Mouse (Mus musculus) embryonic facial prominence, embryonic 10.5 days (tissue): ENCODE data around the gene Stx11. TPM values are rescaled to one million over a fixed set of nuclear protein-coding genes. Genes with fewer than 3 reads are reported as not detected.

Source experiments
- DNase-seq: peaks from one replicate; pipeline ENCODE4 v3.0.0-alpha.2; 2017; ENCODE audit warnings: low spot score
- H3K27ac ChIP-seq: fragments of 300-500 bp; sonication (generic); replicated peaks from 2 replicates; pipeline ENCODE4 v1.5.1; 2016; ENCODE audit warnings: mild to moderate bottlenecking
- H3K27me3 ChIP-seq: fragments of 300-500 bp; sonication (generic); replicated peaks from 2 replicates; pipeline ENCODE4 v1.6.1; 2016; ENCODE audit warnings: low read depth, mild to moderate bottlenecking; ENCODE audit not compliant: poor library complexity, severe bottlenecking
- H3K36me3 ChIP-seq: fragments of 300-500 bp; sonication (generic); replicated peaks from 2 replicates; pipeline ENCODE4 v1.6.1; 2016; ENCODE audit warnings: mild to moderate bottlenecking, moderate library complexity
- H3K4me1 ChIP-seq: fragments of 300-500 bp; sonication (generic); 2 replicates; pipeline ENCODE4 v1.6.1; 2016
- H3K4me3 ChIP-seq: fragments of 300-500 bp; sonication (generic); 2 replicates; pipeline ENCODE4 v1.5.1; 2016; ENCODE audit warnings: mild to moderate bottlenecking, moderate library complexity
- H3K9me3 ChIP-seq: fragments of 300-500 bp; sonication (generic); 2 replicates; pipeline ENCODE4 v1.6.1; 2016; ENCODE audit warnings: mild to moderate bottlenecking
- whole genome bisulfite sequencing: fragments of 180-500 bp; shearing (Covaris S2); methylation state at CpG from one replicate; pipeline ENCODE4 v1.1.7; 2016; 5-methylcytosine and 5-hydroxymethylcytosine counted together
- polyA plus RNA-seq: library from polyadenylated mRNA; unstranded; fragments of >200 nt; fragmentation: Nextera tagmentation; extraction: Ambion mirVana; gene quantifications from 2 replicates; pipeline ENCODE4 v1.2.1, GENCODE M21; 2016

Stx11 gene
- polyA plus RNA-seq, 1 experiment from 2014 or later: 1.0 TPM

DNA sequence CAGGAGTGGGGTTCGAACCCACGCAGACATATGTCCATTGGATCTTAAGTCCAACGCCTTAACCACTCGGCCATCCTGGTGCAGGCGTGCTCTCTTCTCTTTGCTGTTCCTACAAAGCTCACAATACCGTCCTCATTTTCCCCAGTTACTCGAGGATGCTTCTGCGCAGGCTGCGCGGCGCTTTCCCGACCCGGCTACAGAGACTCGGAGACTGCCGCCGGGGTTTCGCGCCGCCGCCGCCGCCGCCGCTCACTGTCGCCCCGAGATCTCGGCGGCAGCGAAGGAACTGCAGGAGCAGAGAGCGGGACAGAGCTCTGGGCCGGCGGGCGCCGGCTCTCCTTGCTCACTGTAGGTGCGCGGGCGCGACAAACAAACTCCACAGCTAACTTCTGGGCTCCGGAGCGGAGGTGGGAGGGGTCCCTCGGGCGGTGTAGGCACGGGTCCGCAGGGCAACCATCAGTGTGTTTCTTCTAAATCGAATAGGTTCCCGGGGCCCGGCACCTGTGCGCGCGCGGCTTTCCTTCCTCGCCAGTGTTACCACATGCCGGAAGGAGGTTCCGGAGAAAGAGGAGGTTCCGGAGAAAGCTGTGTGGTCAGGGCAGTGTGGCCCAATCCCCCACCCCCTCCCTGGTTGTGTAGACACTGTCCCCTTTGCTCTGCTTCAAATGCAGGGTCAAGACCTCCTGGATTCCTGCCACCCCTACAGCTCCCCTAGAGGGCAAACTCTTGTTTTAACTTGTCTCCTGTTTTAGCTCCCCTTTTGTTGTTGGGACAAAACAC is 41.3 kb downstream of the Stx11 start:
- DNase-seq: peak; percentile 96
- Histone ChIP-seq H3K36me3 (no peaks in the 10 kb centered on the region), H3K4me3 (peak overlapping the region; percentile 65), H3K4me1 (peaks cover 14% of the 10 kb centered on the region), H3K27ac (peak overlapping the region; percentile 89), H3K27me3 (no peaks in the 10 kb centered on the region), H3K9me3 (no peaks in the 10 kb centered on the region)
- WGBS: under 1% methylated on average over 55 of the region's 55 CpGs

DNA sequence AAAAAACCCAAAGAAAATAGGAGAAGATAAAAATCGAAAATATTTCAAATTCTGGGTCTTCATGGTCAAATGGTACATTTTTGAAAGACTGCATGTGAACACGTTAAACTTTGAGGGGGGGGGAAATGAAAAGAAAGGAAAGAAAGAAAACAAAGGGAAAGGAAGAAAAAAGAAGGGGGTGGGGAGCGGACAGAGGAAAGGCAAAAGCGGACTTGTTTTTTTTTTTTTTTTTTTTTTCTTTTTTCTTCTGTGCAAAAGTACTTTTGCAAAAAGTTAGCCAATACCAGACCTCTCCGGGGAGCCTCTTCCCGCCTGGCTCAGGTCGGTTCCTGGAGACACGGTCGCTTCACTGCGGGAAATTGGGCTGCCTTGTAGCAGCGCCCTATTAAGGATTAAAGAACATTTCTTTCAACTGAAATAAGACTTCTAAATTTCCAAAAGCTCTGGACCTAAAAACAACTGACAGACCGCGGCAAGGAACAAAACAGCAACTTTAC is 42.0 kb downstream of the Stx11 start:
- H3K36me3 ChIP-seq: no peaks in the 10 kb centered on the region
- H3K27me3 ChIP-seq: no peaks in the 10 kb centered on the region
- no peaks in the 10 kb centered on the region for H3K9me3 ChIP-seq
- peak overlapping the region; percentile 89 for H3K27ac ChIP-seq
- peak overlapping the region; percentile 65 for H3K4me3 ChIP-seq
- peaks cover 16% of the 10 kb centered on the region for H3K4me1 ChIP-seq
- 2% methylated on average over 13 of the region's 13 CpGs for WGBS
- DNase-seq: no peak

GRCm38 (mm10) chr10:12921551-12922040 is 42.5 kb downstream of the Stx11 start:
- H3K36me3 ChIP-seq: no peaks in the 10 kb centered on the region
- H3K4me3 ChIP-seq: peak overlapping the region; percentile 65
- peaks cover 16% of the 10 kb centered on the region for H3K4me1 ChIP-seq
- H3K9me3 ChIP-seq: no peaks in the 10 kb centered on the region
- no peaks in the 10 kb centered on the region for H3K27me3 ChIP-seq
- no peak for DNase-seq
- 53% methylated on average over 11 of the region's 11 CpGs for WGBS
- H3K27ac ChIP-seq: no peak overlapping the region; the same call in 1 of the 2 replicates

GRCm38 (mm10) chr10:12919287-12919686 is 44.8 kb downstream of the Stx11 start:
- Histone ChIP-seq H3K4me1 (peaks cover 26% of the 10 kb centered on the region), H3K27ac (no peak overlapping the region), H3K36me3 (no peaks in the 10 kb centered on the region), H3K9me3 (no peaks in the 10 kb centered on the region), H3K27me3 (no peaks in the 10 kb centered on the region), H3K4me3 (no peak overlapping the region)
- 44% methylated on average over 5 of the region's 5 CpGs for WGBS
- no peak for DNase-seq

GRCm38 (mm10) chr10:12917626-12918025 is 46.5 kb downstream of the Stx11 start:
- WGBS: 37% methylated on average over 1 of the region's 1 CpGs
- Histone ChIP-seq H3K4me1 (peaks cover 17% of the 10 kb centered on the region), H3K9me3 (no peaks in the 10 kb centered on the region), H3K36me3 (no peaks in the 10 kb centered on the region), H3K4me3 (no peak overlapping the region), H3K27me3 (no peaks in the 10 kb centered on the region), H3K27ac (no peak overlapping the region)
- no peak for DNase-seq

GRCm38 (mm10) chr10:12916376-12916775 is 47.7 kb downstream of the Stx11 start:
- Histone ChIP-seq H3K9me3 (no peaks in the 10 kb centered on the region), H3K27me3 (no peaks in the 10 kb centered on the region), H3K4me3 (no peak overlapping the region), H3K27ac (no peak overlapping the region), H3K4me1 (peaks cover 27% of the 10 kb centered on the region), H3K36me3 (no peaks in the 10 kb centered on the region)
- no peak for DNase-seq
- WGBS: 90% methylated on average over 6 of the region's 6 CpGs

GRCm38 (mm10) chr10:12915826-12916225 is 48.3 kb downstream of the Stx11 start:
- H3K27me3 ChIP-seq: no peaks in the 10 kb centered on the region
- no peaks in the 10 kb centered on the region for H3K9me3 ChIP-seq
- DNase-seq: peak; percentile 62
- 47% methylated on average over 7 of the region's 7 CpGs for WGBS
- peaks cover 27% of the 10 kb centered on the region for H3K4me1 ChIP-seq
- 0 out of 2 replicates have a peak overlapping the region, but pooled peaks have one; percentile 31 for H3K27ac ChIP-seq
- H3K36me3 ChIP-seq: no peaks in the 10 kb centered on the region
- no peak overlapping the region for H3K4me3 ChIP-seq

GRCm38 (mm10) chr10:12914203-12914602 is 49.9 kb downstream of the Stx11 start:
- Histone ChIP-seq H3K36me3 (no peaks in the 10 kb centered on the region), H3K4me3 (no peak overlapping the region), H3K4me1 (peaks cover 24% of the 10 kb centered on the region), H3K9me3 (no peaks in the 10 kb centered on the region), H3K27ac (peak overlapping the region; percentile 12; the same call in 1 of the 2 replicates), H3K27me3 (no peaks in the 10 kb centered on the region)
- WGBS: 89% methylated on average over 1 of the region's 1 CpGs
- no peak for DNase-seq

GRCm38 (mm10) chr10:12911981-12912530 is 52.0 kb downstream of the Stx11 start:
- peaks cover 20% of the 10 kb centered on the region for H3K4me1 ChIP-seq
- no peaks in the 10 kb centered on the region for H3K36me3 ChIP-seq
- WGBS: 68% methylated on average over 11 of the region's 11 CpGs
- no peak for DNase-seq
- no peak overlapping the region for H3K4me3 ChIP-seq
- H3K27me3 ChIP-seq: no peaks in the 10 kb centered on the region
- H3K9me3 ChIP-seq: no peaks in the 10 kb centered on the region
- peak overlapping the region; percentile 65 for H3K27ac ChIP-seq

GRCm38 (mm10) chr10:12911451-12911850 is 52.6 kb downstream of the Stx11 start:
- H3K27me3 ChIP-seq: no peaks in the 10 kb centered on the region
- no peaks in the 10 kb centered on the region for H3K9me3 ChIP-seq
- no peaks in the 10 kb centered on the region for H3K36me3 ChIP-seq
- no peak for DNase-seq
- H3K27ac ChIP-seq: peak overlapping the region; percentile 65; the same call in 1 of the 2 replicates
- peaks cover 20% of the 10 kb centered on the region for H3K4me1 ChIP-seq
- 88% methylated on average over 13 of the region's 13 CpGs for WGBS
- H3K4me3 ChIP-seq: no peak overlapping the region

- Histone ChIP-seq H3K27me3 (no peaks in the 10 kb centered on the region), H3K9me3 (no peaks in the 10 kb centered on the region), H3K4me3 (no peak overlapping the region), H3K36me3 (no peaks in the 10 kb centered on the region), H3K27ac (no peak overlapping the region), H3K4me1 (peaks cover 10% of the 10 kb centered on the region)
- WGBS: 91% methylated on average over 2 of the region's 2 CpGs
- no peak for DNase-seq
Measured at GRCm38 (mm10) chr10:12909891-12910290, 54.2 kb downstream of the Stx11 start.

DNA sequence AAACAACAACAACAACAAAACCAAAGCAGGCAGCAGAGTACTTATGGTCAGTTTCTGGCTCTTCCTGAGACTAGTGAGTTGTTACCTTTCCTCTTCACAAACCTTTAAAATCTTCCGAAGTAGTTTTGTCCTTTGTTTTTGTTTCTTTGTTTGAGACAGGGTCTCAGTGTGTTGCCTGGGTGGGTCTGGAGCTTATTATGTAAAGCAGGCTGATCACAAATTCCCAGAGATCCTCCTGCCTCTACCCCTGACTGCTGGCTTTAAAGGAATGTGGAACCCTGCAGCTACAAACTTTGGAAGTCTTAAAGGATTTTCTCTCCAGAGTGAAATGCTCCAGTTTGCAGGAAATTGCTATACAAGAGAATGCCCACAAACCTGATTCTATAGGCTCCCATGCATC is 54.9 kb downstream of the Stx11 start:
- Histone ChIP-seq H3K4me3 (no peak overlapping the region), H3K36me3 (no peaks in the 10 kb centered on the region), H3K27ac (no peak overlapping the region), H3K4me1 (peaks cover 16% of the 10 kb centered on the region), H3K27me3 (no peaks in the 10 kb centered on the region), H3K9me3 (no peaks in the 10 kb centered on the region)
- no peak for DNase-seq
- WGBS: 28% methylated on average over 1 of the region's 1 CpGs

DNA sequence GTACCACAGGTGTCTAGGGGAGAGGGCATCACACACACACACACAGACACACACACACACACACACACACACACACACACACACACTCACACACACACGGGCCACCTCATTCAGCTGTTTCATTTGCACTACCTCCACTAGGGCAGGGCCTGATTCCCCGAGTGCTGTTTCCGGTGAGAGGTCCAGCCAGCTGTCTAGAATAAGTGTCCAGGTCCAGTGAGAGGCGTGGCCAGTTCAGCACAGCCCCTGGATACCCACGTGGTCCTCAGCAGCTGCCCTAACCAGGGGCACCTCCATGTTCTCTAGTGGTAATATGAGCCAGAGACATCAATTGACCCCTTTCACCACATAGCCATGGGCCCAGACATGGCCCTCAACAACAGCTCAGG is 60.0 kb downstream of the Stx11 start:
- Histone ChIP-seq H3K27ac (no peak overlapping the region; the same call in 1 of the 2 replicates), H3K27me3 (no peaks in the 10 kb centered on the region), H3K4me1 (peaks cover 9% of the 10 kb centered on the region), H3K36me3 (no peaks in the 10 kb centered on the region), H3K4me3 (no peak overlapping the region), H3K9me3 (no peaks in the 10 kb centered on the region)
- no peak for DNase-seq
- WGBS: 71% methylated on average over 5 of the region's 5 CpGs
